In the genomic region with DNA sequence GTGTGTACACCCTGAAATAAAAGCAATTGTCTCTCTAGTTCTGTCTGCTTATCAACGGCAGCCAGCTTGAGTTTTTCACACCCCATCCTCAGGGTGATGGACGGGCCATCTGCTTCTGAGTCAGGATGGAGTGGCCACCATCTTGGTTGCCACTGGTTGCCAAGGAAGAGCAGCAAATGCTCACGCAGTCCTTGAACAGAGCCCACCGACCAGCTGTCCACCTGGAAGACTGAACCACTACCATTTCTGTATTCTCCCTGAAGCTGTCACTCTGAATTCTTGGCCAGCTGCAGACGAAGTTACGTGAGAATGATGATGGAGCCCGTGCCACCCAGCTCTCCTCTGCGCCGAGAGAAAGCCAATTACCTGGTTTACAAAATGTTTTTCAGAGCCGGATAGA, we compare ENCODE assay signal across 17 mouse cellular contexts.
DNase-seq lines count a peak whose midpoint lies in the region; ATAC-seq lines count a peak whose summit lies in the region.
"Had no signal": no experiment of that assay in that cellular context is flagged by ENCODE, and none has a peak within 500 bp of the region (broad histone marks: within the 10 kb centered on the region; RNA-seq: fewer than 3 reads in every experiment).

No protein-coding gene starts in this region.

- H3K27me3 ChIP-seq in hindbrain, embryonic 15.5 days: no peaks in the 10 kb centered on the region
- H3K27me3 ChIP-seq in hindbrain, embryonic 11.5 days (ENCODE audit: control insufficient read depth, insufficient read depth, low read length): no peaks in the 10 kb centered on the region
- H3K27me3 ChIP-seq: midbrain, embryonic 12.5 days had no signal

- no peaks in the 10 kb centered on the region for H3K9me3 ChIP-seq in hindbrain, embryonic 15.5 days
- no peaks in the 10 kb centered on the region for H3K9me3 ChIP-seq in hindbrain, embryonic 11.5 days (ENCODE audit: control insufficient read depth, low read length)
- H3K9me3 ChIP-seq: heart, embryonic 10.5 days; midbrain, embryonic 12.5 days had no signal

- no peak overlapping the region for H3K9ac ChIP-seq in hindbrain, embryonic 15.5 days
- no peak overlapping the region for H3K9ac ChIP-seq in hindbrain, embryonic 11.5 days (ENCODE audit: low read depth, low read length)
- H3K9ac ChIP-seq: limb, embryonic 13.5 days; liver, postnatal 0 days; midbrain, embryonic 12.5 days had no signal

- 66% methylated on average over 10 of the region's 10 CpGs for WGBS in hindbrain, embryonic 15.5 days
- WGBS in hindbrain, embryonic 11.5 days: 87% methylated on average over 10 of the region's 10 CpGs

- no peak overlapping the region for H3K4me2 ChIP-seq in hindbrain, embryonic 15.5 days
- no peak overlapping the region for H3K4me2 ChIP-seq in hindbrain, embryonic 11.5 days (replicated peaks; ENCODE audit: low read depth, low read length)
- H3K4me2 ChIP-seq: limb, embryonic 13.5 days; midbrain, embryonic 12.5 days had no signal

- H3K27ac ChIP-seq in hindbrain, embryonic 15.5 days (replicated peaks): 0 out of 2 replicates have a peak overlapping the region, but pooled peaks have one; percentile 38
- no peak overlapping the region for H3K27ac ChIP-seq in hindbrain, embryonic 11.5 days (ENCODE audit: low read depth, low read length)
- H3K27ac ChIP-seq: heart, embryonic 10.5 days; limb, embryonic 13.5 days; midbrain, embryonic 12.5 days had no signal

- no peak for ATAC-seq in hindbrain, embryonic 15.5 days (ENCODE audit: low FRiP score, low read depth)
- ATAC-seq in hindbrain, embryonic 11.5 days (ENCODE audit: low FRiP score): no peak
- ATAC-seq in erythroblast, adult 5-6 weeks (replicated peaks; ENCODE audit: low FRiP score, poor library complexity, severe bottlenecking): no peak
- ATAC-seq: liver, postnatal 0 days had no signal

- DNase-seq in hindbrain, embryonic 11.5 days (ENCODE audit: low spot score): no peak
- DNase-seq in brain, embryonic 18.5 days (ENCODE audit: low read depth, low spot score): peak; percentile 43
- DNase-seq in layer of hippocampus, adult 8-10 months (ENCODE audit: low spot score in 2 of 2): peak; percentile 72 to 75
- peak; percentile 70 to 87 for DNase-seq in right cerebral cortex, postnatal 10 days (ENCODE audit: low spot score in 2 of 2)
- no peak for DNase-seq in ovary, postnatal 36 days (ENCODE audit: low spot score)
- DNase-seq: adrenal gland, postnatal 36 days; embryo, embryonic 11 days; kidney, adult 18-20 months; kidney, postnatal 4 days; liver, postnatal 0 days; lung, postnatal 36 days had no signal

- no peak overlapping the region for H3K4me3 ChIP-seq in hindbrain, embryonic 15.5 days
- H3K4me3 ChIP-seq in hindbrain, embryonic 11.5 days (ENCODE audit: low read depth, low read length): no peak overlapping the region
- H3K4me3 ChIP-seq: erythroblast, embryonic 14.5 days; heart, embryonic 10.5 days; limb, embryonic 13.5 days; midbrain, embryonic 12.5 days had no signal

- peaks cover 17% of the 10 kb centered on the region for H3K4me1 ChIP-seq in hindbrain, embryonic 15.5 days (replicated peaks)
- H3K4me1 ChIP-seq in hindbrain, embryonic 11.5 days (replicated peaks; ENCODE audit: control insufficient read depth, insufficient read depth, low read length): no peaks in the 10 kb centered on the region

- no peaks in the 10 kb centered on the region for H3K36me3 ChIP-seq in hindbrain, embryonic 15.5 days
- no peaks in the 10 kb centered on the region for H3K36me3 ChIP-seq in hindbrain, embryonic 11.5 days (ENCODE audit: control insufficient read depth, insufficient read depth, low read length)
- H3K36me3 ChIP-seq: heart, embryonic 10.5 days; limb, embryonic 13.5 days; midbrain, embryonic 12.5 days had no signal

Comparison
In these comparisons a context has a peak if more than half of its experiments do, and no peak if none do; other contexts are left out.
1. DNase-seq: peak in brain, embryonic 18.5 days (single experiment), layer of hippocampus, adult 8-10 months (2 of 2) and right cerebral cortex, postnatal 10 days (2 of 2); none in hindbrain, embryonic 11.5 days (single experiment) and ovary, postnatal 36 days (single experiment).